Mouse (Mus musculus) midbrain, embryonic 10.5 days (tissue): ENCODE data around the gene 1700029I15Rik. TPM values are rescaled to one million over a fixed set of nuclear protein-coding genes. Genes with fewer than 3 reads are reported as not detected.

ENCODE experiments used
- microRNA-seq: library from miRNA; unstranded; fragments of <30 nt; microRNA quantifications from one replicate; pipeline ENCODE4, GENCODE M21; 2017
- polyA plus RNA-seq: library from polyadenylated mRNA; unstranded; fragments of >200 nt; fragmentation: Nextera tagmentation; extraction: Ambion mirVana; gene quantifications from 2 replicates; pipeline ENCODE4 v1.2.1, GENCODE M21; 2016

The 1700029I15Rik gene
- polyA plus RNA-seq, 1 experiment from 2014 or later, result 4.1 TPM

Small RNA genes within 50 kb of the gene (microRNA-seq; reads per million reads assigned to microRNA genes)
- not detected for gene Mir7000

Other genes with a start within 250 kb of the 1700029I15Rik start
- 26.1 and 27.1 TPM in 2 replicates for gene Pex16, start 7.9 kb upstream of the 1700029I15Rik start, polyA plus RNA-seq
- gene Large2, start 7.7 kb upstream of the 1700029I15Rik start, polyA plus RNA-seq, result 16.2 and 25.6 TPM in 2 replicates
- 58.3 and 70.5 TPM in 2 replicates for gene Mapk8ip1, start 18.7 kb downstream of the 1700029I15Rik start, polyA plus RNA-seq
- 32.8 and 36.2 TPM in 2 replicates for gene Cry2, start 51.5 kb downstream of the 1700029I15Rik start, polyA plus RNA-seq
- 12.8 and 15.1 TPM in 2 replicates for gene Slc35c1, start 78.0 kb downstream of the 1700029I15Rik start, polyA plus RNA-seq
- gene Chst1, start 217.2 kb downstream of the 1700029I15Rik start, polyA plus RNA-seq, result 5.1 and 5.7 TPM in 2 replicates